Mouse (Mus musculus) embryonic fibroblast, embryonic 13.5 days (primary cell): ENCODE results near the gene Eipr1.

Source experiments
- CTCF ChIP-seq: IDR thresholded peaks from 2 replicates; pipeline ENCODE4 v1.5.1; 2011; ENCODE audit warnings: mild to moderate bottlenecking, control low read depth, low read length, moderate library complexity, borderline replicate concordance; ENCODE audit not compliant: insufficient read depth
- POLR2A ChIP-seq: IDR thresholded peaks from 2 replicates; pipeline ENCODE4 v1.6.1; 2011; ENCODE audit warnings: low read depth, mild to moderate bottlenecking, control low read depth, low read length, moderate library complexity

DNA sequence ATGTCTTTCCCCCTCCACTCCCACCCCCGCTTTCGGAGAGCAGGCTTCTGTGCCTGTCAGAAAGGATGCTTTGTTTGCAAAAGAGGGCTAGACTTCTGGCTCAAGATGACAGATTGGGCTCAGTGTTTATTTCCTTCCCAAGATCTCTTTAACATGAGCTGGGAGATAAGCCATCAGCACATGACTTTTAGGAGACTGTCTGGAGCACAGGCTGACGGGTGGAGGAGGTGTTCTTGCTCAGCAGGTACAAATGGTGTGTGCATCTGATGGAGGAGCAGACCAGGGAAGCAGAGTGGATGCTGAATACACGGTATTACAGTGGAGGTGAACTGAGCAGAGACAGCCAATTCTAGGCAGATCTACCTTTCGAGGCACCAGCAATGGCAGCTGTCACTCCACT, 139.9 kb downstream of the Eipr1 start:
- no peak for TF ChIP-seq POLR2A
- TF ChIP-seq CTCF = no peak
